Mouse (Mus musculus) CD4-positive helper T cell, adult 2 months (primary cell): ENCODE measurements at regions not wholly inside any gene's neighbourhood (a gene's known extent, or its start where the extent isn't known, plus 50 kb on each side); places are given as distances from the start of the nearest gene placed in this dataset.

Source experiments
- DNase-seq: peaks from one replicate; pipeline ENCODE4 v3.0.0-alpha.2; 2012; ENCODE audit warnings: low read depth, missing footprints, low spot score

GRCm38 (mm10) chr4:125270951-125271350, 143.3 kb upstream of the Zc3h12a start:
- DNase-seq = no peak

GRCm38 (mm10) chr4:125266212-125266611, 138.6 kb upstream of the Zc3h12a start:
- DNase-seq = no peak

GRCm38 (mm10) chr4:125265575-125265974, 137.9 kb upstream of the Zc3h12a start:
- DNase-seq = peak; percentile 12

GRCm38 (mm10) chr4:125265065-125265464, 137.4 kb upstream of the Zc3h12a start:
- DNase-seq = no peak

- no peak for DNase-seq
Measured at GRCm38 (mm10) chr4:125261547-125261946, 133.9 kb upstream of the Zc3h12a start.

GRCm38 (mm10) chr4:125259306-125259705, 131.7 kb upstream of the Zc3h12a start:
- no peak for DNase-seq

- DNase-seq = no peak
Measured at GRCm38 (mm10) chr4:125257916-125258315, 130.3 kb upstream of the Zc3h12a start.

GRCm38 (mm10) chr4:125253161-125253560, 125.5 kb upstream of the Zc3h12a start:
- DNase-seq = no peak

GRCm38 (mm10) chr4:125252228-125252627, 124.6 kb upstream of the Zc3h12a start:
- no peak for DNase-seq

- DNase-seq = no peak
Measured at GRCm38 (mm10) chr4:125249061-125249460, 121.4 kb upstream of the Zc3h12a start.

GRCm38 (mm10) chr4:125246171-125246570, 118.5 kb upstream of the Zc3h12a start:
- no peak for DNase-seq

GRCm38 (mm10) chr4:125242512-125242911, 114.9 kb upstream of the Zc3h12a start:
- no peak for DNase-seq

- no peak for DNase-seq
Measured at GRCm38 (mm10) chr4:125241577-125242262, 114.1 kb upstream of the Zc3h12a start.

- DNase-seq = peak; percentile 15
Measured at GRCm38 (mm10) chr4:125231711-125232260, 104.1 kb upstream of the Zc3h12a start.

GRCm38 (mm10) chr4:125227194-125227593, 99.6 kb upstream of the Zc3h12a start:
- no peak for DNase-seq

- DNase-seq = no peak
Measured at GRCm38 (mm10) chr4:125222922-125223321, 95.3 kb upstream of the Zc3h12a start.

GRCm38 (mm10) chr4:125220314-125220713, 92.7 kb upstream of the Zc3h12a start:
- no peak for DNase-seq

- no peak for DNase-seq
Measured at GRCm38 (mm10) chr4:125219209-125219608, 91.6 kb upstream of the Zc3h12a start.

GRCm38 (mm10) chr4:125214306-125214705, 86.7 kb upstream of the Zc3h12a start:
- DNase-seq = no peak

- no peak for DNase-seq
Measured at GRCm38 (mm10) chr4:125212176-125212530, 84.5 kb upstream of the Zc3h12a start.

- DNase-seq = no peak
Measured at GRCm38 (mm10) chr4:125211459-125212175, 84.0 kb upstream of the Zc3h12a start.

- no peak for DNase-seq
Measured at GRCm38 (mm10) chr4:125210719-125211118, 83.1 kb upstream of the Zc3h12a start.
